Mouse (Mus musculus) frontal cortex, postnatal 14 days (tissue): Measurements from ENCODE around the gene Pan3.

Experiments used
- DNase-seq, 2 experiments: peaks; one replicate each; pipeline ENCODE4 v3.0.0; 2022; ENCODE audit warnings: low spot score in 2 of 2

Pan3 gene

DNA sequence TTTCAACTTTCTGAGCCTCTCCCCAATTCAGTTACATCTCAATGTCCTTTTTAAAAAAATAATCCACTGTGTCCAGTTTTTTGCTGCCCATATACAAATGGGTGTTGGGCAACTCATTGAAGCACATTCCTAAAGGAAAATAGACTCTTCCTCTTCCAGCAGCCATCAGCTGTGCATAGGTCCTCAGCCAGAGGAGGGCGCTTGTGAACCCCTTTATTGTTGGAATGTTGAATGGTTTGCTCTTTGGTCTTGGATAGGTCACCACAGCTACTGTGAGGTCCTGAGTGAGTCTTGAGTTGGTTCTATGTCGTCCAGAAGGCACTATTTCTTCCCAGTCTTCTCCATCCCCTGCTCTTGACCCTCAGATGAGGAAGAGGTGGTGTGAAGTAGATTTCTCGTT, 54.2 kb downstream of the Pan3 start:
- DNase-seq: no peak

- no peak for DNase-seq
These were observed 59.3 kb downstream of the Pan3 start for GRCm38 (mm10) chr5:147489226-147489625.

DNA sequence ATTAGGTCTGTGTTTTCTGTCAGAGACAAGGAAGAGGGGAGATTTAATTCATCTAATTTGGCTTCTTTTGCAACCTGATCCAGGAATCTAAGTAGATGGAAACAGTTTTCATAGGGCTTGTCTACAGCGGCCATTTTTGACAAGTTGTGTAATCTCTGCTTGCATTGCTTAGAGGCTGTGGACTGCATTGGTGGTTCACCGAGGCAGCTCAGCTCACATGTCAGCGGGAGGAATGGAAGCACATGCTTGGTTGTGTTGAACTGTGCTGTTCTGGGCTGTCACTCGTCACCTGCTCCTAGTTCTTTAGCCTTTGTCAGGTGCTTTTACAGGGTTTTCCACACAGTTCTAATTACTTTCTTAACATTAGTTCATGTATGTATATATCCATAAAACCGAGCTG, 60.9 kb downstream of the Pan3 start:
- no peak for DNase-seq

- DNase-seq: no peak
These were observed 62.5 kb downstream of the Pan3 start for GRCm38 (mm10) chr5:147492511-147492910.

GRCm38 (mm10) chr5:147493205-147493604, 63.2 kb downstream of the Pan3 start:
- DNase-seq: no peak

GRCm38 (mm10) chr5:147493685-147494084, 63.7 kb downstream of the Pan3 start:
- DNase-seq: no peak

DNA sequence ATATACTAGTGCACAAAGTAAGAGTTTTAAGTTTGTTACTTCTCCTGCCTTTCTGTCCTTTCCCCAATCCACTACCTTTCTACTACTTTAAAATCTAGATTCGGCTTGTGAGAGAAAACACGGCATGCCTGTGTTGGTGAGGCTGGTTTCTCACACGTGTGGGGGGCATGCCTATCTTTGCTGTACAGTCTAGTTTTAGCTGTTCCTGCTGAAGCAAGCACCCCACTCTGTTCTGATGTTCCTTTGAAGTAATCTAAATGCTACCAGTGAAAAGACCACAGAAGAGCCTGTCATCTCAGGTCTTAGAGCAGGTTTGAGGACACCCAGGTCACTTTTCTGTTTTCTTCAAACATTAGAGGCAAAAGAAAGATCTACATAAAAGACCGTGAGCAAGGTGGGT, 64.4 kb downstream of the Pan3 start:
- no peak for DNase-seq

DNA sequence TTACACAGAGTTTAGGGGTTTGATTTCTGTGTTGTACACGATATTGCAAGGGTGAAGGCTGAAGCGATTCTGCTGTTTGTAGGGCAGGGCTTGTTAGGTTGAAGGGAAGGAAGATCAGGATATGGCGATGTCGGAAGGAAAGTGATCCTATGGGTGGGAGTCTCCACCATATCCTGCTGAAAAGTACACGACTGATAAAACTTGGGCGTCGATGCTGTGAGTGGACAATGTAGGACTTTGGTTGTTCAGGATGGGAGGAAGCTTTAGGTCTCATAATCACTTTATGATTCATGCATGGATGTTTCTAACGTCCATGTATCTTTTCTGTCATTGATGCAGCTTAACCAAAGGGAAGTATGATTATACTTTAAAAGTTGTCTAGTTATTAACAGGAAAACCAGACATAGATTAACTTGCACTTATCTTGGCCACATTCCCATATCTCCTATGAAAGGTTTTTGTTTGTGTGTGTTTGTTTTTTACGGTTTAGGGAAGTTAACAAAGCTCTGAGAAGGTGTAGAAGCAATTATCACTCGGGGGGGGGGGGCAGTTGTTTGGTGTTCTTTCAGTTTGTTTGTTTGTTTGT, 64.9 kb downstream of the Pan3 start:
- DNase-seq: no peak

DNA sequence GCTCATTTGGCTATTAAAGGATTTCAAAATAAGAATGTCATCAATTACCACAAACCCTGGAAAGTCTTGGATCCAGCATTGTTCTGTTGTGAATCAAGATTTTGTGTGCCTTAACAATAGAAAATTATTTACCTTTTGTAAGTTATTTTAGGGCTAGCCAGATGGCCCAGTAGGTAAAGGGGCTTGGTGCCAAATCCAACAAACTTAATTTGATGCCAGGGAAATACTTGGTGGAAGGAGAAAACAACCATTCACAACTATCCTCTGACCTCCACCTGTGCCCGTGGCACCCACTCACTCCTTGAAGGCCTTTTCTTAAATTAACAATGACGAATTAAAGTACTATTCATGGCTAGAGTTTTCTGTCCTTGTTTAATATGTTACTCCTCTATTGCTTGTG, 66.0 kb downstream of the Pan3 start:
- DNase-seq: no peak

GRCm38 (mm10) chr5:147496921-147497320, 67.0 kb downstream of the Pan3 start:
- DNase-seq: no peak

- no peak for DNase-seq
These were observed 67.8 kb downstream of the Pan3 start for GRCm38 (mm10) chr5:147497714-147498113.

GRCm38 (mm10) chr5:147501456-147501998, 71.6 kb downstream of the Pan3 start:
- no peak for DNase-seq

DNA sequence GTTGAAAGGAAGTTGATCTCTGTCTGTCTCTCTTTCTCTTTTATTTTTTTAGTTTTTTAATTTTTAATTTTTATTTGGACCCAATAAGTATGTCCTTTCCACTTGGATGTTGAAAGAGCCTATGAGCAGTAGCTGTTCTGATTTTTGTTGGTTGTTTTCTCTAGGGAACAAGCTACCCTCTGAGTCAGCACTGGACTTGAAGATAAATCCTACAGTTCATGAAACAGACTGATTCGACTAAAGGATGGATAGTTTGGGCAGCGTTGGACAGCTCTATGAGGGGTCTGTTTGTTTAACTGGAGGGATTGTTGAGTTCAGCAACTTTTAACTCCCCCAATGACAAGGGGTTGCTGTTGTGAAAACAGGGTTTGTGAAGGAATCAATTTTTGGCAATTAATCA, 73.0 kb downstream of the Pan3 start:
- no peak for DNase-seq

DNA sequence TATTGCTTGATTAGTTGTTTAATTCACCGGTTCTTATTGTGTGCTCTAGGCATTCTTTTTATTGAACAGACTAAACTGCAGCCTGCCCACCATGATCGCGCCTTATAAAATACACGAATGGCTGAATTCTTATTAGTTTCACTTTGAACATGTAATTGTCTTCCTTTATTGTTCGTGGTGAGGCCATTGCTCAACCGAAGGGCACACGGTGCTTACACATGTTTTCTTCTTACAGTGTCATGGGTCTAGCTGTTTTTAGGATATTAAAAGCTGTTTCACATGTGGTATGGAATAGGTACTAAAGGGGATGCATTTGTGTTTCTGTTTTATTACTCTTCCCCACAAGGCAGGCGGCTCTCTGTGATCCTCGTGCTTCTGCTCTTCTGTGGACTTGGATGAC, 81.4 kb downstream of the Pan3 start:
- no peak for DNase-seq

- no peak for DNase-seq
These were observed 97.0 kb downstream of the Pan3 start for GRCm38 (mm10) chr5:147527006-147527405.

DNA sequence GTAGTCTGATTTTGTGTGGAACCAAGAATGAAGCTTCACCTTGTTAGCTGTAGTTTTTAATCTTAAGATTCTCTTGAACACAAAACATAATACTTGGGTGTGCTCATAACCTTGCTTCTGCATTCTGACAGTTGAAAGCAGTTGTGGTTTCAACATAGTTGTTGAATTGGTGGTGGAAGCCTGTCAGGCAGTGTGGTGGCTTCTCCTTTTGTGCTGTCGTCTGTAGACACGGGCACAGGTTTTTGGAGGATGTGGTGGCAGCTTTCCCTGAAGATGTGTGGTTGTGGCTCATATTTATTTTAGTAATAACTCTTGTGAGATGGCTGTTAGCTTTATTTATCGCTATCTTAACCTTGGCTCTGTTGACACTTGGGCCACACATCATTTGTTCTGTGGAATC, 97.8 kb downstream of the Pan3 start:
- no peak for DNase-seq

- no peak for DNase-seq
These were observed 102.1 kb downstream of the Pan3 start for GRCm38 (mm10) chr5:147532031-147532430.

DNA sequence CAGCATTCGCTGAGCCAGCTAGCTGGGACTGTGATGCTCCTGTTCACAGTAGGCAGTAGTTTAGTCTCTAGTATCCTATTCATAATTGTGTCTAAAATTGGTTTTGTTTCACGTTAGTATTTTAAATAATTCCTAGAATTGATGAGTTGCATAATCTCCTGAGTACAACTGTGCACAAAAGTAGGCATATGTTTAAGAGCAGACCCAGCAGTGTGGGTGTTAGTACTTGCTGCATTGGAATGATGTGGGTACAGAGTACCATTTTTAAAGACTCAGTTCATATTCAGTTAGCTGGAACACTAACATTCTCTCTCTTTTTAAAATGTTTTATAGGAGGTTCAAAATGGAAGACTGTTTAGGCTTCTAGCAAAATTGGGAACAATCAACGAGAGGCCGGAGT, 109.4 kb downstream of the Pan3 start:
- no peak for DNase-seq

DNA sequence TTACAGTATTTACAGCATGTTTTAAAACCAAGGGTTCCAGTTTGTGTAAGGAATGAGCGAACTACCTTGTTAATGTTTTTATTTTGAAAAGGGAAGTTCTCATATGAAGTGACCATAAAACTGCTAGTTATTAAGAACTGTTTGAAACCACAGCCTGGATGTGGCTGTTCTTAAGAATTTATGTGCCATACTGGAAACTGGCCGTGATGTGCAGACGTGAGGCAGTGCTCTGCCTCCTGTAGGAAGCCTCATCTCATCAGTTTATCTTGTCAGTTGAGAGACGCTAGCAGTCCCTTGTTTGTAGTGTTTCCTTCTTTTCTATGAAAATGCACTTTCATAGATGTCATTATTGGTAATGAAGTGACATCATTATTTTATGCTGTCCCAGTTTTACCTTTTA, 109.9 kb downstream of the Pan3 start:
- no peak for DNase-seq

DNA sequence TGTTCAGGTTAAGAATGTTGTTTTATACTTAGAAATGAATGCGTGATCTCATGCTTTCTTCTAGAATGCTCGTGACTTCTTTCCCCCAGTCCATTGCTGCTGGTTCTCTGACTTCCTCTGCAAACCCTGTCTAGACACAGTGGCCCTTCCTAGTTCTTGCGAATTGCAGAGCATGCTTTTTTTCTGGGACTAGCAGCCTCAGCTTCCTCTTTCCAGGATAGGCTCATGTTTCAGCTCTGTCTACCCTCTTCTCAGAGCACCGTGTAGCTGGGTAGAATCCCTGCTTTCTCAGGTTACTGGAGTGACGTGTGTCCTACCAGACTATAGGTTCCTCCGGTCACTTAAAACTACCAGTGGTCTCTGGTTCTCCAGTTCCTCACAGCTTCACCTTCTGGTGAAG, 112.3 kb downstream of the Pan3 start:
- DNase-seq: no peak

DNA sequence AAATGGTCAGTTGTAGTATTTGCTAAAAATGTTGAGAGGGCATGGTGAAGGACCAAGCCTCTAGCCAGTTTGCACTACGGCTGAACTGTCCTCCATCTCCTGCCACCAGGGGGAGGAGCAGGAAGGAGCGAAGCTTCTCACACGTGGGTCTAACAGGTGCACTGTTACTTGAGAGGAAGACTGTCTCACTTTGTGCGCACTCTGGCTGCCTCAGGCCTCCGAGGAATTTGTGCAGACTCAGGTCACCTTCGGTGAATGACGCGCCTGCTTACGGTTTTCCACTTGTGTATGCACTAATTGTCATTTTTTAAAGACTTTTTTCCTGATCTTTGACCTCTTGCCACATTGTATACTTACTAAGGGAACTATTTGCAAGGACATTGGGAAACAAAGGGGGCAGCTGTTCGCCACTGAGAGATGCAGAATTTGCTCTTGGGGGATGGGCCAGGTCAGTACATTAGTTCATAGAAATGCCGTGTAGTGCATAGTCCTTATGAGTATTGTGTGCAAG, 115.8 kb downstream of the Pan3 start:
- no peak for DNase-seq

DNA sequence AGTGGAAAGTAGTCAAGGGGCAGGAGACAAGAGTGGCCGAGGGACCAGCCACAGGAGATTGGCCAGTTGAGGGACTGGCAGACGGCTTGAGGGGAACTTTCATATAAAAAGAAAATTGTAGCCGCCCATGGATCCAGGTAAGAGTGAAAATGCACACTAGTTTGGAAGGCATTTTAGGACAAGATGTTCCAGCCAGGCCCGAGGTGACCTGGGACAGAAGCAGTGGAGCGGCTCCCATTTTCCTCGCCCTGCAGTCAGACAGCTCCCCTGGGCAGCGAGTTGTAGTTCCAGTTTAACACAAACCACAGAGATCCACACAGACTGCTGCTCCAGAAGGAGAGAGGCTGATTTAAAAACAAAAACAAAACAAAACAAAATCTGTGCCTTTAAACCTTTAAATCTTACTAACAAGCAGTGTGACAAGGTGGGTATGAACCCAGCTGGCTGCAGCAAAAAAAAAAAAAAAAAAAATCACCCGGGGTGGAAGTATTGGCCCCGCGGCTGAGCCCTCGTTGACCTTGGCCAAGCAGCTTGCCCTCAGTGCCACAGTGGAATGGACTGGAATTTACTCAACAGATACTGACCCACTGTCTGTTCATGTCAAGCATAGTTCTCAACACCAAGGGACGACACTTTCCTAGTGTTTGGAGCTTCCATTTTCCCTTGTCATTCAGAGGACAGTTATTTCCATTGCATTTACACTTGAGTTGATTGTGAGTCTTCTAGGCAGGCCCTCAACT, 119.2 kb downstream of the Pan3 start:
- DNase-seq: no peak

DNA sequence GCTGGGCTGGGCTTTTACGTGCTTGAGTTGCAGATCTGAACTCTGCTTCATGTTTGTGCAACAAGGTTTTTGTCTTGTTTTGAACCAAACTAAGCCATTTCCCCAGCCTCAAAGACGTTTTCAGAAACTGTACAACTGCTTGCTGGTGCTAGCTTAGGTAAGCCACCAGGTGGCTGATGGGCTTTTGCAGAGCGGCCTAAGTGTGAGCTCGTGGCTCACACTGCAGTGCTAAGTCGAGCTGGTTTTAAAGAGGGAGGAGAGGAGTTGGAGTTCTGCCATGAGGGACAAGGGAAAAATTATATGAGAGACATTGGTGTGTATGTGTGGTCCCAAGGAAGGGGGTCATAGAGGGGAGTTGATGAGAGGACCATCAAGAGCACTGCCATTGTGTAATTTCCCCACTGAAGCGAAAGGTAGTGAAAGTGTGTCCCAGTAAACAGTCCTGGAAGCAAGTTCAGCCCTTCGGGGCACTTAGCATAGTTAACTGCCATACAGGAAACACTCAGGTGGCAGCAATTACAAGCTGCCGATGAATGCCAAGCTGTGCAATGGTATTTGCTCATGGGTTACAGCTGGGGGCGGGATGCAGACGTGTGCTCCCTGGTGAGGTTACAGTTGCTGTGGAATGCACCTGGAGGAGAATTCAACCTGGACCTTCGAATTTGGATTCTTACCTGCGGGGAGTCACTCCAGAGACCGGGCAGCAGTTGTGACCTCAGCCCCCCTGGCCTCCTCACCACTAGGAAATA, 122.1 kb downstream of the Pan3 start:
- DNase-seq: no peak
